Mouse (Mus musculus): ENCODE results near the gene Gm9049. TPM values are rescaled to one million over a fixed set of nuclear protein-coding genes. Genes with fewer than 3 reads are reported as not detected.
"Not testable (repeated sequence)": the region's sequence is repeated elsewhere in the genome, so short reads cannot be mapped to it uniquely, and the experiment has no call there.

Gene Gm9049
- not detected in 2 replicates for polyA plus RNA-seq (2014; fragmentation: Nextera tagmentation; extraction: Ambion mirVana)

GRCm38 (mm10) chr10:118354005-118354404 lies at the start of gene Gm9049:
Gene Gm9049 (minus strand): TSS chr10:118354105.
- not testable (repeated sequence) for H3K4me1 ChIP-seq (ENCODE audit: control insufficient read depth, insufficient read depth, low read length); H3K4me3 ChIP-seq (ENCODE audit: low read depth, low read length); H3K9ac ChIP-seq (replicated peaks; ENCODE audit: low read depth, low read length); H3K4me2 ChIP-seq (ENCODE audit: low read depth, low read length); ATAC-seq (ENCODE audit: low read depth); H3K27ac ChIP-seq (ENCODE audit: low read depth, low read length); H3K27me3 ChIP-seq (ENCODE audit: control insufficient read depth, insufficient read depth, low read length); H3K36me3 ChIP-seq (ENCODE audit: control insufficient read depth, insufficient read depth, low read length); H3K9me3 ChIP-seq (ENCODE audit: control insufficient read depth, low read length)
- no CpG with 5 or more reads among the region's 11 CpGs for WGBS

GRCm38 (mm10) chr10:118399917-118400316 lies 46.0 kb upstream of the Gm9049 start:
- Histone ChIP-seq H3K4me1 (ENCODE audit: control insufficient read depth, insufficient read depth, low read length) (no peaks in the 10 kb centered on the region), H3K27ac (ENCODE audit: low read depth, low read length) (no peak overlapping the region), H3K4me3 (ENCODE audit: low read depth, low read length) (no peak overlapping the region), H3K27me3 (ENCODE audit: control insufficient read depth, insufficient read depth, low read length) (no peaks in the 10 kb centered on the region), H3K9ac (replicated peaks; ENCODE audit: low read depth, low read length) (no peak overlapping the region), H3K4me2 (ENCODE audit: low read depth, low read length) (no peak overlapping the region), H3K9me3 (ENCODE audit: control insufficient read depth, low read length) (no peaks in the 10 kb centered on the region), H3K36me3 (ENCODE audit: control insufficient read depth, insufficient read depth, low read length) (no peaks in the 10 kb centered on the region)
- no peak for ATAC-seq (ENCODE audit: low read depth)
- 81% methylated on average over 16 of the region's 16 CpGs for WGBS

- H3K9ac ChIP-seq (replicated peaks; ENCODE audit: low read depth, low read length): no peak overlapping the region
- H3K4me1 ChIP-seq (ENCODE audit: control insufficient read depth, insufficient read depth, low read length): no peaks in the 10 kb centered on the region
- 6% methylated on average over 10 of the region's 10 CpGs for WGBS
Observed at GRCm38 (mm10) chr10:118370443-118370842, 16.5 kb upstream of the Gm9049 start.

DNA sequence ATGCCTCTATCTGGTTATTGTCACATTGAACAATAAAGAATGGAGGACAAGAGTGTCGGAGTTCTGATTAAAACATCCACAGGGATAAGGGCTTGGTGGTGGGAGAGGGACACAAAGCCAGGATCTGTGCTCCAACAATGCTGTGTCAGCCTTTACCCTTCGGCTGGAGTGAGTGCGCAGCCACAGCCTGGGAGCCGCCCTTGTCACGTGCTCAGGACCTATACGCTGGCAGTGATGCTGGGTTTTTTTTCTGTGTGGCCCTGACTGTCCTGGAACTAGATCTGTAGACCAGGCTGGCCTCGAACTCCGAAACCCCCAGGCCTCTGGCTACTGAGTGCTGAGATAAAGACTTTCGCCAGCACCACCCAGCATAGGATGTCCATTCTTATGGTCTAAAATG lies 15.6 kb upstream of the Gm9049 start:
- no peak overlapping the region for H3K4me2 ChIP-seq (ENCODE audit: low read depth, low read length)
- no peaks in the 10 kb centered on the region for H3K9me3 ChIP-seq (ENCODE audit: control insufficient read depth, low read length)
- no peaks in the 10 kb centered on the region for H3K27me3 ChIP-seq (ENCODE audit: control insufficient read depth, insufficient read depth, low read length)
- no peaks in the 10 kb centered on the region for H3K4me1 ChIP-seq (ENCODE audit: control insufficient read depth, insufficient read depth, low read length)
- H3K36me3 ChIP-seq (ENCODE audit: control insufficient read depth, insufficient read depth, low read length): no peaks in the 10 kb centered on the region
- no peak for ATAC-seq (ENCODE audit: low read depth)
- H3K27ac ChIP-seq (ENCODE audit: low read depth, low read length): no peak overlapping the region
- no peak overlapping the region for H3K4me3 ChIP-seq (ENCODE audit: low read depth, low read length)
- H3K9ac ChIP-seq (replicated peaks; ENCODE audit: low read depth, low read length): no peak overlapping the region
- WGBS: 93% methylated on average over 9 of the region's 9 CpGs

More at GRCm38 (mm10) chr10:118370443-118370842, 16.5 kb upstream of the Gm9049 start:
- peak; percentile 96 for ATAC-seq (ENCODE audit: low read depth)
- H3K4me3 ChIP-seq (ENCODE audit: low read depth, low read length): no peak overlapping the region
- H3K27ac ChIP-seq (ENCODE audit: low read depth, low read length): no peak overlapping the region
- H3K9me3 ChIP-seq (ENCODE audit: control insufficient read depth, low read length): no peaks in the 10 kb centered on the region
- no peaks in the 10 kb centered on the region for H3K36me3 ChIP-seq (ENCODE audit: control insufficient read depth, insufficient read depth, low read length)
- no peaks in the 10 kb centered on the region for H3K27me3 ChIP-seq (ENCODE audit: control insufficient read depth, insufficient read depth, low read length)
- peak overlapping the region; percentile 35 for H3K4me2 ChIP-seq (ENCODE audit: low read depth, low read length)

DNA sequence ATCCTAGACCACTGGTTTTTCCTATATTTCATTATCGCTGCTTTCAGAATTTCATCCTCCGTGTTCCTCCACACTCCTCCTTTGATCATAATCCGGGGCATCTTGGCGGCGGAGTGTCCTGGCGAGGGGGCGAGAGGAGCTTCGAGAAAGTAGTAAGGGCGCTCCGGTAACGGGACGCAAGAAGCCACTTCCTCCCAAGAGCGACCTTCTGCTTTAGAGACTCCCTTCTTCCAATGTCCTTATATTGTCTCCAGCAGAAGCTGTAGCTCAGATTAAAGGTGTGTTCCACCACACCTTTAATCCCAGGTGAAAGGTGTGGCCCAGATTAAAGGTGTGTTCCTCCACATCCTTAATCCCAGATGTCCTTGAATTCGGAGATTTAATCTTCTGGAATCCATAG lies 5.3 kb downstream of the Gm9049 start, which contains the start of gene Gm9048:
TSS of gene Gm9048 (minus strand) at position 101 of the 400 bp plus-strand sequence.
- H3K27ac ChIP-seq (ENCODE audit: low read depth, low read length); H3K9me3 ChIP-seq (ENCODE audit: control insufficient read depth, low read length); ATAC-seq (ENCODE audit: low read depth); H3K36me3 ChIP-seq (ENCODE audit: control insufficient read depth, insufficient read depth, low read length); H3K9ac ChIP-seq (replicated peaks; ENCODE audit: low read depth, low read length); H3K4me1 ChIP-seq (ENCODE audit: control insufficient read depth, insufficient read depth, low read length); H3K27me3 ChIP-seq (ENCODE audit: control insufficient read depth, insufficient read depth, low read length); H3K4me2 ChIP-seq (ENCODE audit: low read depth, low read length); H3K4me3 ChIP-seq (ENCODE audit: low read depth, low read length): not testable (repeated sequence)
- WGBS: 100% methylated on average over 1 of the region's 14 CpGs

DNA sequence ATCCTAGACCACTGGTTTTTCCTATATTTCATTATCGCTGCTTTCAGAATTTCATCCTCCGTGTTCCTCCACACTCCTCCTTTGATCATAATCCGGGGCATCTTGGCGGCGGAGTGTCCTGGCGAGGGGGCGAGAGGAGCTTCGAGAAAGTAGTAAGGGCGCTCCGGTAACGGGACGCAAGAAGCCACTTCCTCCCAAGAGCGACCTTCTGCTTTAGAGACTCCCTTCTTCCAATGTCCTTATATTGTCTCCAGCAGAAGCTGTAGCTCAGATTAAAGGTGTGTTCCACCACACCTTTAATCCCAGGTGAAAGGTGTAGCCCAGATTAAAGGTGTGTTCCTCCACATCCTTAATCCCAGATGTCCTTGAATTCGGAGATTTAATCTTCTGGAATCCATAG lies 10.8 kb downstream of the Gm9049 start, which contains the start of gene Gm9046:
TSS of gene Gm9046 (minus strand) at position 101 of the 400 bp plus-strand sequence.
- H3K27ac ChIP-seq (ENCODE audit: low read depth, low read length); H3K9me3 ChIP-seq (ENCODE audit: control insufficient read depth, low read length); H3K4me1 ChIP-seq (ENCODE audit: control insufficient read depth, insufficient read depth, low read length); ATAC-seq (ENCODE audit: low read depth); H3K4me3 ChIP-seq (ENCODE audit: low read depth, low read length); H3K27me3 ChIP-seq (ENCODE audit: control insufficient read depth, insufficient read depth, low read length); H3K9ac ChIP-seq (replicated peaks; ENCODE audit: low read depth, low read length); H3K36me3 ChIP-seq (ENCODE audit: control insufficient read depth, insufficient read depth, low read length); H3K4me2 ChIP-seq (ENCODE audit: low read depth, low read length): not testable (repeated sequence)
- no CpG with 5 or more reads among the region's 14 CpGs for WGBS

DNA sequence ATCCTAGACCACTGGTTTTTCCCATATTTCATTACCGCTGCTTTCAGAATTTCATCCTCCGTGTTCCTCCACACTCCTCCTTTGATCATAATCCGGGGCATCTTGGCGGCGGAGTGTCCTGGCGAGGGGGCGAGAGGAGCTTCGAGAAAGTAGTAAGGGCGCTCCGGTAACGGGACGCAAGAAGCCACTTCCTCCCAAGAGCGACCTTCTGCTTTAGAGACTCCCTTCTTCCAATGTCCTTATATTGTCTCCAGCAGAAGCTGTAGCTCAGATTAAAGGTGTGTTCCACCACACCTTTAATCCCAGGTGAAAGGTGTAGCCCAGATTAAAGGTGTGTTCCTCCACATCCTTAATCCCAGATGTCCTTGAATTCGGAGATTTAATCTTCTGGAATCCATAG lies 16.2 kb downstream of the Gm9049 start, which contains the start of gene Gm9045:
TSS of gene Gm9045 (minus strand) at position 101 of the 400 bp plus-strand sequence.
- H3K4me1 ChIP-seq (ENCODE audit: control insufficient read depth, insufficient read depth, low read length); H3K27ac ChIP-seq (ENCODE audit: low read depth, low read length); H3K27me3 ChIP-seq (ENCODE audit: control insufficient read depth, insufficient read depth, low read length); H3K9me3 ChIP-seq (ENCODE audit: control insufficient read depth, low read length); H3K4me2 ChIP-seq (ENCODE audit: low read depth, low read length); H3K4me3 ChIP-seq (ENCODE audit: low read depth, low read length); ATAC-seq (ENCODE audit: low read depth); H3K36me3 ChIP-seq (ENCODE audit: control insufficient read depth, insufficient read depth, low read length); H3K9ac ChIP-seq (replicated peaks; ENCODE audit: low read depth, low read length): not testable (repeated sequence)
- no CpG with 5 or more reads among the region's 14 CpGs for WGBS

GRCm38 (mm10) chr10:118332308-118332707 lies 21.6 kb downstream of the Gm9049 start, which contains the start of gene Gm9044:
Gene Gm9044 (minus strand): TSS chr10:118332408.
- not testable (repeated sequence) for H3K9ac ChIP-seq (replicated peaks; ENCODE audit: low read depth, low read length); H3K36me3 ChIP-seq (ENCODE audit: control insufficient read depth, insufficient read depth, low read length); H3K27ac ChIP-seq (ENCODE audit: low read depth, low read length); H3K4me1 ChIP-seq (ENCODE audit: control insufficient read depth, insufficient read depth, low read length); H3K27me3 ChIP-seq (ENCODE audit: control insufficient read depth, insufficient read depth, low read length); H3K4me2 ChIP-seq (ENCODE audit: low read depth, low read length); H3K9me3 ChIP-seq (ENCODE audit: control insufficient read depth, low read length); ATAC-seq (ENCODE audit: low read depth); H3K4me3 ChIP-seq (ENCODE audit: low read depth, low read length)
- WGBS: no CpG with 5 or more reads among the region's 14 CpGs

- not testable (repeated sequence) for H3K27ac ChIP-seq (ENCODE audit: low read depth, low read length); H3K4me1 ChIP-seq (ENCODE audit: control insufficient read depth, insufficient read depth, low read length); H3K9ac ChIP-seq (replicated peaks; ENCODE audit: low read depth, low read length); H3K27me3 ChIP-seq (ENCODE audit: control insufficient read depth, insufficient read depth, low read length); H3K36me3 ChIP-seq (ENCODE audit: control insufficient read depth, insufficient read depth, low read length); H3K9me3 ChIP-seq (ENCODE audit: control insufficient read depth, low read length); ATAC-seq (ENCODE audit: low read depth); H3K4me3 ChIP-seq (ENCODE audit: low read depth, low read length); H3K4me2 ChIP-seq (ENCODE audit: low read depth, low read length)
- no CpG with 5 or more reads among the region's 11 CpGs for WGBS
Observed at GRCm38 (mm10) chr10:118326869-118327268, 27.0 kb downstream of the Gm9049 start, which contains the start of gene Gm9040. Gene Gm9040 (minus strand): TSS chr10:118326969.

Measured in neural tube, embryonic 14.5 days (tissue).